Mouse (Mus musculus) kidney, postnatal 0 days (tissue): ENCODE data around the gene Tmprss12. TPM values are rescaled to one million over a fixed set of nuclear protein-coding genes. Genes with fewer than 3 reads are reported as not detected.
"Not testable (repeated sequence)": the region's sequence is repeated elsewhere in the genome, so short reads cannot be mapped to it uniquely, and the experiment has no call there.

ENCODE experiments used
- ATAC-seq: fragments of 200-750 bp; cut with Nextera tagmentation; replicated peaks from 2 replicates; pipeline ENCODE4 v1.8.0; 2017; ENCODE audit warnings: low read depth, moderate number of reproducible peaks, moderate TSS enrichment, moderate library complexity; ENCODE audit not compliant: low FRiP score
- DNase-seq: peaks from one replicate; pipeline ENCODE4 v3.0.0-alpha.2; 2016; ENCODE audit warnings: low spot score
- H3K27ac ChIP-seq: fragments of 300-500 bp; sonication (generic); 2 replicates; pipeline ENCODE4 v1.5.1; 2014; ENCODE audit warnings: mild to moderate bottlenecking
- H3K27me3 ChIP-seq: fragments of 300-500 bp; sonication (generic); 2 replicates; pipeline ENCODE4 v1.6.1; 2014; ENCODE audit warnings: low read length, mixed read lengths; ENCODE audit not compliant: insufficient read depth
- H3K36me3 ChIP-seq: fragments of 300-500 bp; sonication (generic); 2 replicates; pipeline ENCODE4 v1.6.1; 2014; ENCODE audit warnings: low read length, mixed read lengths; ENCODE audit not compliant: insufficient read depth
- H3K4me1 ChIP-seq: fragments of 300-500 bp; sonication (generic); replicated peaks from 2 replicates; pipeline ENCODE4 v1.6.1; 2014; ENCODE audit warnings: antibody characterized with exemption, low read length, mixed read lengths; ENCODE audit not compliant: insufficient read depth
- H3K4me2 ChIP-seq: fragments of 300-500 bp; sonication (generic); 2 replicates; pipeline ENCODE4 v1.6.1; 2014; ENCODE audit warnings: mild to moderate bottlenecking, low read length, moderate library complexity, mixed read lengths
- H3K4me3 ChIP-seq: fragments of 300-500 bp; sonication (generic); replicated peaks from 2 replicates; pipeline ENCODE4 v1.5.1; 2014; ENCODE audit warnings: low read depth, low read length
- H3K9ac ChIP-seq: fragments of 300-500 bp; sonication (generic); 2 replicates; pipeline ENCODE4 v1.6.1; 2014; ENCODE audit warnings: low read depth, low read length
- H3K9me3 ChIP-seq: fragments of 300-500 bp; sonication (generic); replicated peaks from 2 replicates; pipeline ENCODE4 v1.6.1; 2016; ENCODE audit warnings: low read length, inconsistent platforms, mixed read lengths
- CTCF ChIP-seq: IDR thresholded peaks from 2 replicates; pipeline ENCODE4 v1.5.1; 2016; ENCODE audit warnings: antibody characterized with exemption, low read depth, mild to moderate bottlenecking, moderate library complexity
- WGBS: fragments of 180-500 bp; shearing (Covaris S2); extraction: QIAGEN DNeasy Blood & Tissue Kit; methylation state at CpG from one replicate; pipeline ENCODE4 v1.1.7; 2014; 5-methylcytosine and 5-hydroxymethylcytosine counted together
- polyA plus RNA-seq: library from polyadenylated mRNA; unstranded; fragments of >200 nt; fragmentation: Nextera tagmentation; extraction: Ambion mirVana; gene quantifications from 2 replicates; pipeline ENCODE4 v1.2.1, GENCODE M21; 2015

Gene Tmprss12
- polyA plus RNA-seq, 1 experiment from 2014 or later: not detected

DNA sequence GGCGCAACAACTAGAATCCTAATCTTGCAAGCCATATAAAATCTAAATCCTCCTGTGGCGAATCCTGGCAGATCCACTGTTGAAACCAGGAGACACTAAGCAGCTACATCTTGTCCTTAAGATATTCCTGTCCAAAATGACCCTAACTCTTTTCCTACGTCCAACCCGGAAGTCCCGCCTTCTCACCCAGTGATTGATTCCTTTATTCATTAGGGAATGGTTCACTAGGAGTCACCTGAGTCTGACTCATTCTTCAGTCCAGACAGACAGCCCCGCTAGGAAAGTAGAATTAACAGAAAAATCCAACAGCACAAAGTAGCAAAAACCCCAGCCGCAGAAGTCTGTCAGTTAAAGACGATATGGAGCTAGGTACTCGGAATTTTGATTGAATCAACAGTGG lies 33.3 kb upstream of the Tmprss12 start:
- H3K4me3 ChIP-seq: no peak overlapping the region
- ATAC-seq (no peak), DNase-seq (no peak)
- no peaks in the 10 kb centered on the region for H3K9me3 ChIP-seq
- H3K36me3 ChIP-seq: peaks cover 53% of the 10 kb centered on the region
- H3K4me1 ChIP-seq: no peaks in the 10 kb centered on the region
- no peak overlapping the region for H3K27ac ChIP-seq
- TF ChIP-seq CTCF: no peak
- H3K4me2 ChIP-seq: no peak overlapping the region
- H3K27me3 ChIP-seq: no peaks in the 10 kb centered on the region
- H3K9ac ChIP-seq: no peak overlapping the region
- 90% methylated on average over 9 of the region's 9 CpGs for WGBS

DNA sequence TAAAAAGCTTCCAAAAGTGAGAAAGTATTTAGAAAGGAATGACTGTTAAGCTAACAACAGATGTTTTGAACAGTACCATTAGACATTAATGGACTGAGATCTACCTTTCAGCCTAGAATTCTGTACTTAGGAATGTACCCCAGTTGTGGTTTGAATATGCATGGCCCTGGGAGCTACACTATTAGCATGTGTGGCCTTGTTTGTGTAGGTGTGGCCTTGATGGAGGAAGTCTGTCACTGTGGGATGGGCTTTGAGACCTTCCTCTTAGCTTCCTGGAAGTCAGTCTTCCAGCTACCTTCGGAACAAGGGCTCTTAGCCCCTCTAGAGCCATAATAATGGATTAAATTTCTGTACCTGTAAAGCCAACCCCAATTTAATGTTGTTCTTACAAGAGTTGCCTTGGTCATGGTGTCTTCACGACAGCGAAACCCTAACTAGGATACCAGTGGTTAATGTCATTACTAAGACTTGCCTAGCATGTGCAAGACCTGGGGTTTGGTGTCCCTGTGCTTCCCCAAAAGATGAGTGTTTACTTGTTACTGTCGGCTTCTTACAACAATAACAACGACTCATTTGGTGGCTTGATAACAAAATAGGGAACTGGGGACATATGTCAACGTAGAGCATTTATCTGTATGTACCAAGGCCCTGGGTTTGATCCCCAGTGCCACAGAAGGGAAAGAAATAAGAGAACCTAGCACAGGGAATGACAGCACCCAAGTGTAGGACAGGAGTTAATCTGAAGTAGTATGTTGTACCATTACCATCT lies 31.8 kb upstream of the Tmprss12 start:
- Histone ChIP-seq H3K4me3 (no peak overlapping the region), H3K4me1 (no peaks in the 10 kb centered on the region), H3K9me3 (no peaks in the 10 kb centered on the region), H3K27ac (no peak overlapping the region), H3K9ac (no peak overlapping the region), H3K27me3 (no peaks in the 10 kb centered on the region), H3K4me2 (no peak overlapping the region), H3K36me3 (peaks cover 63% of the 10 kb centered on the region)
- no peak for TF ChIP-seq CTCF
- DNase-seq (no peak), ATAC-seq (no peak)
- WGBS: 93% methylated on average over 6 of the region's 6 CpGs

DNA sequence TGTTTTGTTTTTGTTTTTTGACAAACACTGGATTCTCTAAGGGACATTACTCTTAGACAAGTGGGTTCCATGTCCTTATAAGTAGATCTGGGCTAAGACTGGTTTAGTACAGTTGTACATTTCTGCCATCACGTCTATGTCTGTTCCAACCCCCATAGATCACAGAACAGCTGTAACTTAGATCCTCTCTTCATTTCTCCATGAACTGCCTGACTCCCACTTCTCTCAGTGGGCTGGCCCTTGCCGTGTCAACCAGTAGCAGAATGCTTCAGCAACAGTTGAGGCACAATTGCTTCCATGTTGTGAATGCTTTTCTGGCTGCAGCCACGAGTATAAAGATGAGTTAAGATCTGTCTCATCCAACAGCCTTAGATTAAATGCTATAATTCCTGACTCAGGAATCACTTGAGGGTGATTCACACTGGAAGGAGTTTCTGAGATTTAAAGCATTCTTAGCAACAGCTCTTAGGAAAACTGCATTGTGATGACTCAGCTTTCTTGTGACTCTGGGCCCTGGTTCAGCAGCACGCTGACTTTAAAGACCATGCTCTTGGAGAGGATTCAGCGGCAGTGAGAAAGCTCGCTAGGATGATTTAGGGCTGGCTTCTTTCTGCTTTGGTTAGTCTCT lies 29.4 kb upstream of the Tmprss12 start:
- Histone ChIP-seq H3K9ac (no peak overlapping the region), H3K4me3 (no peak overlapping the region), H3K27me3 (no peaks in the 10 kb centered on the region), H3K36me3 (peaks cover 68% of the 10 kb centered on the region), H3K27ac (no peak overlapping the region), H3K4me2 (no peak overlapping the region), H3K4me1 (no peaks in the 10 kb centered on the region), H3K9me3 (no peaks in the 10 kb centered on the region)
- ATAC-seq (no peak), DNase-seq (no peak)
- 77% methylated on average over 6 of the region's 6 CpGs for WGBS
- TF ChIP-seq CTCF: no peak

DNA sequence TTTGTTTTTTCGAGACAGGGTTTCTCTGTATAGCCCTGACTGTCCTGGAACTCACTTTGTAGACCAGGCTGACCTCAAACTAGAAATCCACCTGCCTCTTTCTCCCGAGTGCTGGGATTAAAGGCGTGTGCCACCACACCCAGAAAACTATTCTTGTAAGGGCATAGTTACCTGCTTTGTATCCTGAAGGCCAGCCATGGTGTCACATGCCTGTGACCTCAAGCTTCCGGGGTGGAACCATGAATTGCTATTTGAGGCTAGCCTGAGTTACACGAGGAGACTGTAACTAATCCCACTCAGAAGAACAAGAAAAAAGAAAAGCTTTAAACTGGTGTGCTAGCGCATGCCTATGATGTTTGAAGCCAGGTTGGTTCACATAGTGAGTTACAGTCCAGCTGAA lies 24.3 kb upstream of the Tmprss12 start:
- Histone ChIP-seq H3K9ac (no peak overlapping the region), H3K27me3 (no peaks in the 10 kb centered on the region), H3K9me3 (no peaks in the 10 kb centered on the region), H3K36me3 (peaks cover 66% of the 10 kb centered on the region), H3K4me1 (no peaks in the 10 kb centered on the region), H3K27ac (no peak overlapping the region), H3K4me3 (no peak overlapping the region), H3K4me2 (no peak overlapping the region)
- DNase-seq: no peak
- WGBS: 85% methylated on average over 6 of the region's 6 CpGs
- no peak for TF ChIP-seq CTCF
- ATAC-seq: no peak

DNA sequence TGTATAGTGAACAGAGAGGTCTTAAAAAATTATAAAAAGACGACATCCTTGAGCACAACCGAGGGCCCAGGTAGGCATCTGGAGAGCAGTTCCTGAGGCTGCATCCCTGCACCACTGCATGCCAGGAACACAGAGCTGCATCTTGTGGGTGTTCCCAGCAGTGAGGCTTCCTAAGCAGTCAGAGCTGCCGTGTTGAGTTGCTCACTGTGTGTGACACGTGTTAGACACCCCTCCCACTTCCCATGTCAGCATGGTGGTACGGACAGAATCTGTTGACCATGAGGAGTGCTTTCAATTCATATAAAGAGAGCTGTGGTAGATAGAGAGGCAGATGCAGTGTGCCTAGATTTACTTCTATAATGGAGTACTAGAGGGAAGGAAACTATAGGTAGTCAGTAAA lies 23.3 kb upstream of the Tmprss12 start:
- ATAC-seq (no peak), DNase-seq (no peak)
- no peak for TF ChIP-seq CTCF
- Histone ChIP-seq H3K4me3 (no peak overlapping the region), H3K9me3 (no peaks in the 10 kb centered on the region), H3K9ac (no peak overlapping the region), H3K36me3 (peaks cover 61% of the 10 kb centered on the region), H3K27me3 (no peaks in the 10 kb centered on the region), H3K4me2 (no peak overlapping the region), H3K4me1 (no peaks in the 10 kb centered on the region), H3K27ac (no peak overlapping the region)
- WGBS: 83% methylated on average over 5 of the region's 5 CpGs

DNA sequence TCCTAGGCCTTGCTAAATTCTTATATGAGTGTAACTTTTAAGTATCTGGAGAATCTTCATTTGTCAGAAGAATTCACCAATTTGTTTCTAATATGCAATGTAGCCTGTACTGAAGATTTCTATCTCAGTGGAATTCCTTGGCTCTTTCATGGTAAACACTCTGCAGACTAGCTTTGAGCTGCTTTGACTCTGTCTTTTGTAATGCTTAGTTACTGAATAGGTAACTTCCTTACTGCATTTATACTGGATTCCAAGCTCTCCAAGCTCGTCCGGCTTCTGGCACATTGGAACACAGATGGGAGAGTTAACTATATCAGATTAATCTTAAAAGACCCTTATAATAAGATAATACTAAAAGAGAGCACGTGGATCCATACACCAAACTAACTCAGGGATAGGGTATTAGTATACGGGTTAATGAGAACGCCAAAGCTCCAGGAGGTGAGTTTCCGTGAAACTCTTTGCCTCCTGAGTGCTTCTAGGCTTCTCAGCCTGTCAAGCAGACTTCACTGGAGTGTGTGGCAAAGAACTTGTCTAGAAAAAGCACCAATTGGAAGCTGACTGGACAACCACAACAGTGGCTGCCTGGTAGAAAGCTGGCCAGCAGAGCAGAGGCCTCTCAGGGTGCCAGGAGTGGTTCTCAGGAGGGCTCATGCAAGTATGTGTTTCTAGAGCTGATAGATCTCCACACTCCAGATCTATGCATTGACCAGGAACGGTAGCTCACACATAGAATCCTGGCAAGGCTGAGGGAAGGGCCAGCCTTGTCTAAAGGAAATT lies 21.8 kb upstream of the Tmprss12 start:
- Histone ChIP-seq H3K4me1 (no peaks in the 10 kb centered on the region), H3K9ac (no peak overlapping the region), H3K4me2 (no peak overlapping the region), H3K4me3 (no peak overlapping the region), H3K27me3 (no peaks in the 10 kb centered on the region), H3K9me3 (no peaks in the 10 kb centered on the region), H3K27ac (no peak overlapping the region), H3K36me3 (peaks cover 50% of the 10 kb centered on the region)
- no peak for DNase-seq
- no peak for ATAC-seq
- WGBS: 94% methylated on average over 7 of the region's 7 CpGs
- TF ChIP-seq CTCF: no peak

DNA sequence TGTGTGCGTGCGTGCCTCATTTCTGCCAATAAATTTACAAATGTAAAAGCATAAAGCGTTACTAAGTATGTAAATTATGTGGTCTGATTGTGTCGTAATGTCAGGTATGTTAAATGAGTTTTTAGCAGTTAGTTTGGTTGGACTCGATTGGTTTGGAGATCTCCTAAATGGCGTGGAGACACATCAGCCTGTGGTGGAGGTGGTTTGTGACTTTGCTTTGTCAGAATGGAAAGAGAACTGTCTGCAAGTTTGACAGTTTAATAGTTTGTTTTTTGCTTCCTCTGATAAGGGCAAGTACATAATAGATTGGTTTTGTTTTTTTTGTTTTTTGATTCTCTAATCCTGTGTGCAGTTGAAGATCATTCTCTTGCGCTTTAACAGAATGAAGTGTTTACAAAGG lies 20.3 kb upstream of the Tmprss12 start:
- not testable (repeated sequence) for H3K9ac ChIP-seq, ATAC-seq, H3K9me3 ChIP-seq, H3K27me3 ChIP-seq, DNase-seq, H3K4me2 ChIP-seq, H3K4me1 ChIP-seq, H3K4me3 ChIP-seq, H3K27ac ChIP-seq
- WGBS: 87% methylated on average over 6 of the region's 7 CpGs
- H3K36me3 ChIP-seq: peaks cover 35% of the 10 kb centered on the region
